8 mouse cellular contexts compared by ENCODE assay signal in the genomic region with DNA sequence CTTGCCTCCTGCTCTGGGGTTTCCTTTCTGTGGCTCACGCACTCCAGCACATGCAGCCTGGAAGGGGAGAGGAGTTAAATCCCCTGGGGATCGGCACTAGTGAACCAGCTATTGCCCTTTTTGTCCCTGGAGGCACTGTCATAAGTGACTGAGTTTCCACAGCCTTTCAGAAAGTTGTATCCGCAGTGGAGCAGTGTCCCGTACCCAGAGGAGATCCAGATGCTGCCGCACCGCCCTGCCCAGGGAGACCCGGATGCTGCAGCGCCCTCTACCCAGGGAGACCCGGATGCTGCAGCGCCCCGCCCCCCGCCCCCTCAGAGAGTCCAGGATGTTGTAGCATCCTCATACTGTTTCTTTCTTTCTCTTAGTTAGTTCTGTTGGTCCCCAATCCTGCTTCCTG. TPM values are rescaled to one million over a fixed set of nuclear protein-coding genes. Genes with fewer than 3 reads are reported as not detected.
DNase-seq lines count a peak whose midpoint lies in the region; ATAC-seq and TF ChIP-seq lines count a peak whose summit lies in the region.

No protein-coding gene starts in this region.

- no peaks in the 10 kb centered on the region for H3K36me3 ChIP-seq in heart, adult 2 months (ENCODE audit: control insufficient read depth, insufficient read depth, low read length)
- no peaks in the 10 kb centered on the region for H3K36me3 ChIP-seq in kidney, postnatal 0 days (ENCODE audit: insufficient read depth, low read length)

- TF ChIP-seq EP300 in heart, adult 2 months (IDR thresholded peaks at IDR 0.05; ENCODE audit: insufficient read depth, low read depth, low read length) = no peak

- H3K9me3 ChIP-seq in kidney, postnatal 0 days (replicated peaks; ENCODE audit: low read length) = no peaks in the 10 kb centered on the region

- peak; percentile 65; the same call in 1 of the 2 replicates for ATAC-seq in kidney, postnatal 0 days (replicated peaks; ENCODE audit: low FRiP score, low read depth)

- no peaks in the 10 kb centered on the region; the same call in 1 of the 2 replicates for H3K4me1 ChIP-seq in heart, adult 2 months (ENCODE audit: control insufficient read depth, insufficient read depth, low read length)
- H3K4me1 ChIP-seq in kidney, postnatal 0 days (replicated peaks; ENCODE audit: insufficient read depth, low read length) = no peaks in the 10 kb centered on the region

- 25% methylated on average over 12 of the region's 12 CpGs for WGBS in heart, adult 2 months
- WGBS in kidney, postnatal 0 days = 29% methylated on average over 12 of the region's 12 CpGs

- H3K4me3 ChIP-seq in heart, adult 2 months = no peak overlapping the region
- H3K4me3 ChIP-seq in kidney, postnatal 0 days (replicated peaks; ENCODE audit: low read depth, low read length) = no peak overlapping the region

- H3K27ac ChIP-seq in heart, adult 2 months = no peak overlapping the region
- H3K27ac ChIP-seq in kidney, postnatal 0 days = no peak overlapping the region

- no peak for TF ChIP-seq POLR2A in heart, adult 2 months (IDR thresholded peaks at IDR 0.05; ENCODE audit: insufficient read depth, low read depth, low read length)

- H3K9ac ChIP-seq in heart, adult 2 months (ENCODE audit: low read depth, low read length) = no peak overlapping the region
- no peak overlapping the region for H3K9ac ChIP-seq in kidney, postnatal 0 days (ENCODE audit: low read depth, low read length)

- H3K4me2 ChIP-seq in kidney, postnatal 0 days (ENCODE audit: low read length) = 0 out of 2 replicates have a peak overlapping the region, but pooled peaks have one; percentile 16

- no peaks in the 10 kb centered on the region for H3K27me3 ChIP-seq in heart, adult 2 months (ENCODE audit: control insufficient read depth, insufficient read depth, low read length)
- H3K27me3 ChIP-seq in kidney, postnatal 0 days (ENCODE audit: insufficient read depth, low read length) = no peaks in the 10 kb centered on the region

- TF ChIP-seq CTCF in heart, adult 2 months (IDR thresholded peaks at IDR 0.05) = peak; percentile 21
- TF ChIP-seq CTCF in kidney, postnatal 0 days (IDR thresholded peaks at IDR 0.05; ENCODE audit: low read depth) = peak; percentile 34; the same call in 1 of the 2 replicates

- no peaks in the 10 kb centered on the region for H3K79me2 ChIP-seq in heart, adult 2 months (replicated peaks; ENCODE audit: control insufficient read depth, insufficient read depth, low read length)

- DNase-seq in heart, adult 2 months = peak in 1 of 2 experiments; percentile 14
- no peak for DNase-seq in heart, adult 8-10 months (ENCODE audit: low spot score)
- DNase-seq in heart, adult 9 months (ENCODE audit: low spot score in 2 of 2) = peak; percentile 21 to 44
- peak; percentile 67 for DNase-seq in kidney, postnatal 0 days (ENCODE audit: low spot score)
- DNase-seq in retina, embryonic 14.5 days (ENCODE audit: low spot score) = peak; percentile 23
- DNase-seq in ovary, postnatal 10 days (ENCODE audit: low spot score) = no peak
- no peak for DNase-seq in frontal cortex, postnatal 25 days (ENCODE audit: low spot score in 2 of 2)
- DNase-seq in MN1 (ENCODE audit: low spot score) = no peak

- intact Hi-C loops in heart, adult 2 months (cut with DNase I) = no loop called here

RNA-seq across cellular contexts. Expression of gene Susd1, which starts 56.3 kb away (rescaled TPM):
- total RNA-seq in heart, adult 2 months (2021) = 1 to 10 TPM; 1.5 to 1.6 TPM
- 2.3 and 3.4 TPM in 2 replicates for polyA plus RNA-seq in heart, adult 2 months (2012; rRNA removed)
- 1 to 10 TPM in 1 of 4 experiments, under 1 TPM in 3; 0.31 to 2.2 (median 0.83) TPM for total RNA-seq in heart, adult 8-10 months (2022)
- polyA plus RNA-seq in kidney, postnatal 0 days (2015; fragmentation: Nextera tagmentation; extraction: Ambion mirVana) = 6.3 and 7.6 TPM in 2 replicates

Comparison
In these comparisons a context has a peak if more than half of its experiments do, and no peak if none do; other contexts are left out.
1. DNase-seq: peak in heart, adult 9 months (2 of 2), kidney, postnatal 0 days (single experiment) and retina, embryonic 14.5 days (single experiment); none in heart, adult 8-10 months (single experiment), ovary, postnatal 10 days (single experiment), frontal cortex, postnatal 25 days (0 of 2) and MN1 (single experiment).